Mouse (Mus musculus) brain, embryonic 14.5 days (tissue): Measurements from ENCODE around the gene Ppp1r12b.

ENCODE experiments used
- CTCF ChIP-seq: fragments of 200-500 bp; IDR thresholded peaks from 2 replicates; pipeline ENCODE4 v1.5.1; 2012; ENCODE audit warnings: inconsistent platforms, mild to moderate bottlenecking, moderate library complexity, borderline replicate concordance; ENCODE audit not compliant: insufficient read depth, insufficient read length; ENCODE audit errors: extremely low read depth
- POLR2A ChIP-seq: fragments of 200-500 bp; IDR thresholded peaks from 2 replicates; pipeline ENCODE4 v1.6.1; 2012; ENCODE audit warnings: mild to moderate bottlenecking, inconsistent platforms, borderline replicate concordance; ENCODE audit not compliant: poor library complexity, insufficient read depth, insufficient read length, severe bottlenecking; ENCODE audit errors: extremely low read depth

- TF ChIP-seq POLR2A = no peak
- TF ChIP-seq CTCF = no peak
These were observed 171.3 kb downstream of the Ppp1r12b start for GRCm38 (mm10) chr1:134784481-134784880.
